Mouse (Mus musculus) colon, adult 2 months (tissue): ENCODE measurements around the gene Kras. TPM values are rescaled to one million over a fixed set of nuclear protein-coding genes. Genes with fewer than 3 reads are reported as not detected.

Source experiments
- polyA plus RNA-seq: library from polyadenylated mRNA; depleted of rRNA; stranded (reverse); fragments of >200 nt; gene quantifications from 2 replicates; pipeline ENCODE4 v1.2.3, GENCODE M21; 2012; rRNA removed

The Kras gene
- polyA plus RNA-seq: 31.0 and 43.4 TPM in 2 replicates

GRCm38 (mm10) chr6:145250185-145250791, at the start of gene Kras:
TSS of gene Kras (minus strand) at chr6:145250239.

DNA sequence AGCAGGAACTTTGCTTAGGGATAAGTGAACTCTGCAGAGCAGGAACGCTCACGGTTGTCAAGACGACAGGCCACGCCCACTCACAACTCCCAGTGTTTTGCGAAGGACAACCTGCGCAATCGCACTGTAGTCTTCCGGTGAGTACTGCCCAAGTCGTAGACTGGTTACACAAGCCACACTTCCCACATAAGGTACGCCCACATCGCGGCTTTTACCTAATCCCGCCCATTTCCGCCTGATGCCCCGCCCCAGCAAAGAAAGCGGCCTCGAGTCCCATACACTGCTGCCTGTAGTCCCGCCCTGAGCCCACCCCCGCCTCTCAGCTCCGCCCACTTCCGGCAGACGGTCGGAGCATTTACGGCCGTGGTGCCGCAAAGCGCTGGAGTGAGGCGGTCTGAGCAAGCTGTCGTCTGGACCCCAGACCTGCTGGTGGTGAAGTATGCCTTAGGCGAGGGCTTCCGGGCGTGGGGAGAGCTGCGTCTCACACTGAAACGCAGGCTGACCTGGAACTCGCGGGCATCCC, 39.2 kb downstream of the Kras start, which contains the start of the genes Casc1 and Etfrf1:
TSS of gene Casc1 (minus strand) at position 190 of the 523 bp plus-strand sequence.
TSS of gene Etfrf1 (plus strand) at position 319 of the 523 bp plus-strand sequence.

Other genes with a start within 250 kb of the Kras start
- 0.38 TPM in 1 of 2 replicates, not detected in the other for gene Bcat1, start 174.1 kb downstream of the Kras start, polyA plus RNA-seq
- 26.9 and 30.8 TPM in 2 replicates for gene Lrmp, start 134.6 kb downstream of the Kras start, polyA plus RNA-seq
- 0.15 and 0.36 TPM in 2 replicates for gene Casc1, start 39.2 kb downstream of the Kras start, polyA plus RNA-seq
- 3.5 and 4.4 TPM in 2 replicates for gene Etfrf1, start 39.1 kb downstream of the Kras start, polyA plus RNA-seq